ENCODE assay signal across 32 mouse cellular contexts in the genomic region with DNA sequence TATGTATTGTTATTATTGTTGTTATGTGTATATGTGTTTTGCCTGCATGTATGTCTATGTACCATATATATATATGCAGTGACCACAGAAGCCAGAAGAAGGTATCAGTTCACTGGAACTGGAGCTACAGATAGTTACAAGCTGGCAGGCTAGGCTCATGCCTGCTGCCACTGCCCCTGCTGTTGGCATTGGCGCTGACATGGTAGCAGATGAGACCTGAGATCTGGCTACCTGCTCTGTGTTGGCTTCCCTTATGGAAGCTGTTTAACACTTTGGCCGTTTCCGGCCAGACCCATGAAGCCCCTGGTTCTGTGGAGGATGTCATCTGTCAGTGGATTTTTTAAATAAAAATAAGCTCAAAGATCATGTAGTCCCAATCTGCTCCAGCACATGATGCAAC.
"Had no signal": no experiment of that assay in that cellular context is flagged by ENCODE, and none has a peak within 500 bp of the region (broad histone marks: within the 10 kb centered on the region; RNA-seq: fewer than 3 reads in every experiment).

No protein-coding gene starts in this region.

- H3K4me3 ChIP-seq: limb, embryonic 10.5 days; limb, embryonic 12.5 days; limb, embryonic 13.5 days; limb, embryonic 15.5 days; liver, embryonic 12.5 days; liver, embryonic 13.5 days; liver, embryonic 15.5 days; lung, embryonic 15.5 days; megakaryocyte, embryonic 14.5 days; midbrain, embryonic 10.5 days; midbrain, embryonic 12.5 days; midbrain, embryonic 13.5 days; midbrain, embryonic 15.5 days; myocyte; neural tube, embryonic 12.5 days; neural tube, embryonic 13.5 days had no signal

- H3K9ac ChIP-seq: limb, embryonic 12.5 days; limb, embryonic 13.5 days; limb, embryonic 15.5 days; liver, embryonic 12.5 days; liver, embryonic 13.5 days; liver, embryonic 14.5 days; liver, embryonic 15.5 days; liver, postnatal 0 days; lung, embryonic 14.5 days; lung, embryonic 15.5 days; midbrain, embryonic 12.5 days; midbrain, embryonic 13.5 days; midbrain, embryonic 15.5 days; neural tube, embryonic 12.5 days; neural tube, embryonic 13.5 days had no signal

- H3K36me3 ChIP-seq: limb, embryonic 10.5 days; limb, embryonic 12.5 days; limb, embryonic 13.5 days; limb, embryonic 15.5 days; liver, embryonic 12.5 days; liver, embryonic 13.5 days; liver, embryonic 15.5 days; lung, embryonic 15.5 days; midbrain, embryonic 10.5 days; midbrain, embryonic 12.5 days; midbrain, embryonic 13.5 days; midbrain, embryonic 15.5 days; neural tube, embryonic 12.5 days; neural tube, embryonic 13.5 days had no signal

- DNase-seq: liver; liver, embryonic 13.5 days; liver, postnatal 0 days; lung, adult 18-20 months; lung, adult 2 months; lung, embryonic 14.5 days; lung, postnatal 10 days; lung, postnatal 14 days; lung, postnatal 36 days; lung, postnatal 4 days; midbrain, embryonic 14.5 days had no signal

- H3K27me3 ChIP-seq: limb, embryonic 12.5 days; limb, embryonic 13.5 days; limb, embryonic 15.5 days; liver, embryonic 12.5 days; liver, embryonic 13.5 days; liver, embryonic 15.5 days; lung, embryonic 15.5 days; midbrain, embryonic 12.5 days; midbrain, embryonic 13.5 days; midbrain, embryonic 15.5 days; neural tube, embryonic 12.5 days; neural tube, embryonic 13.5 days had no signal

- H3K9me3 ChIP-seq: limb, embryonic 10.5 days; limb, embryonic 12.5 days; limb, embryonic 15.5 days; liver, embryonic 12.5 days; liver, embryonic 13.5 days; liver, embryonic 15.5 days; lung, embryonic 15.5 days; midbrain, embryonic 10.5 days; midbrain, embryonic 12.5 days; midbrain, embryonic 15.5 days; neural tube, embryonic 12.5 days; neural tube, embryonic 13.5 days had no signal

- H3K4me1 ChIP-seq: limb, embryonic 12.5 days; limb, embryonic 15.5 days; liver, embryonic 12.5 days; liver, embryonic 13.5 days; liver, embryonic 15.5 days; lung, embryonic 15.5 days; midbrain, embryonic 15.5 days had no signal

- H3K27ac ChIP-seq: limb, embryonic 10.5 days; limb, embryonic 12.5 days; limb, embryonic 13.5 days; limb, embryonic 15.5 days; liver, embryonic 12.5 days; liver, embryonic 13.5 days; liver, embryonic 14.5 days; liver, embryonic 15.5 days; lung, embryonic 15.5 days; macrophage; midbrain, embryonic 10.5 days; midbrain, embryonic 12.5 days; midbrain, embryonic 13.5 days; midbrain, embryonic 15.5 days; neural tube, embryonic 12.5 days; neural tube, embryonic 13.5 days had no signal

- H3K4me2 ChIP-seq: limb, embryonic 12.5 days; limb, embryonic 13.5 days; limb, embryonic 15.5 days; liver, embryonic 11.5 days; liver, embryonic 12.5 days; liver, embryonic 13.5 days; liver, embryonic 15.5 days; lung, embryonic 14.5 days; lung, embryonic 15.5 days; midbrain, embryonic 11.5 days; midbrain, embryonic 12.5 days; midbrain, embryonic 13.5 days; midbrain, embryonic 15.5 days; neural tube, embryonic 12.5 days; neural tube, embryonic 13.5 days had no signal

- ATAC-seq: liver, embryonic 12.5 days; liver, postnatal 0 days; lung, postnatal 0 days; midbrain, embryonic 13.5 days; midbrain, embryonic 15.5 days; midbrain, embryonic 16.5 days had no signal
